Mouse (Mus musculus): ENCODE measurements around the gene Smndc1. TPM values are rescaled to one million over a fixed set of nuclear protein-coding genes. Genes with fewer than 3 reads are reported as not detected.
"Not testable (repeated sequence)": the region's sequence is repeated elsewhere in the genome, so short reads cannot be mapped to it uniquely, and the experiment has no call there.

The Smndc1 gene
- total and polyA plus RNA-seq, 3 experiments: 1.2 to 48.6 (median 38.1) TPM

- peak; percentile 65 for DNase-seq
Observed at GRCm38 (mm10) chr19:53412149-53412848, 21.9 kb upstream of the Smndc1 start.

GRCm38 (mm10) chr19:53409663-53410307, 19.4 kb upstream of the Smndc1 start:
- DNase-seq: no peak

DNA sequence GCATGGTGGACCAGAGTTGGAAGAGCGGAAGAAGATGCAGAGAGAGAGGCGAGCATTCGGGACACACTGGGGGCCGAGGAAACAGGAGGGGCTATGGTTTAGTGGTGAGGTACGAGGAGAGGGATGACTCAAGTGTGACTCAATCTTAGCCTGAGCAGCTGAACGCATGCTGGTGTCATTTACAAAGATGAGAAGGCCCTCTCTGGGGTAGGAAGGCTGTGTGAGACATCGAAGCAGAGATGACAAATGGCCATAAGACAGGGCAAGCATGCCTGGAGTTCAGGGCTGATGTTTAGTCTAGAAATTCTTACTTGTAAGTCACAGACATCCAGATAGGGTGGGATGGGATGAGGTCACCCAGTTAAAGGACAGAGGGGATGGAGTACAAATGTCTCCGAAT, 18.0 kb upstream of the Smndc1 start:
- DNase-seq: peak; percentile 67

DNA sequence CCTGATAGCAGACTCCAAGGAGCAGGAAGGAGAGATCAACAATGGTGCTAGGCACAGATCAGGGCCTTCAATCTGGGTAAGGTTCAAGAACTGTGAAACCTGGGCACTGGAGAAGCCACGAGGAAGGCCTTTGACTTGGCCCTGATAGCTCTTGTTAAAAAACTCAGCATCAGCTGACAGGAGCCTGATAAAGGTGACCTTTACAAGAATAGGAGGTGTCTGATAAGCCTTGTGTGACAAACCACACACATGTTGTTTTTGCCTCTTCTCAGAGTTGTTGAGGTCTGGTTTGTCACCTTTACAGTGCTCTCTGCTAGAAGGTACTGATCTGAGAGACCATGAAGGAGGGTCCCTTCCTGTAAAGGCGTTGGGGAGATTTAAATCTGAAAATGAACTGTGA, 17.0 kb upstream of the Smndc1 start:
- DNase-seq: no peak

- no peak for DNase-seq
Observed at GRCm38 (mm10) chr19:53405810-53406209, 15.4 kb upstream of the Smndc1 start.

DNA sequence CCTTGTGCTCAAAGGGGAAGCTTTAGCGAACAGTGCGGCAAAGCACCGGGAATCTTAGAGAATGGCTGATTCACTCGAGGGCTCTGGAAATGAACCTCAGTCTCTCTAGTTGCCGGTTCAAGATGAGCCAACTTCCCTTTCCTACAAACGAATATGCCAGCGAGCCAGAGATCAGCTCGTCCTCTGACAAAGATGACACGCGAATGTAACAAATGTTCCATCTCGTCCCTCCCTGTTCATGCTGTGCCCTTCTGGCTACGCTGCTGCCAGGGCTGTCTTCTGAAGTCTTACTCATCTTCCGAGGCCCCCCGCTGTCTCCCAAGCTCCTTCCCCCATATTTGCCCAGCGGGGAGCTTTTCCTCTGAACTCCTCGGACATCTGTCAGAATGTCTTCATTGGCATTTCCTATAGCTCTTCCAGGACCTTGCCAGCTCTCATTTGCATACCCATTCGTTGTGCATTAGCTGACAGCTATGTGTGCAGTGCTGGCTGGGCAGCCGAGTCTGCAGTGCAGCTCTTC, 14.5 kb upstream of the Smndc1 start:
- DNase-seq: peak; percentile 70

DNA sequence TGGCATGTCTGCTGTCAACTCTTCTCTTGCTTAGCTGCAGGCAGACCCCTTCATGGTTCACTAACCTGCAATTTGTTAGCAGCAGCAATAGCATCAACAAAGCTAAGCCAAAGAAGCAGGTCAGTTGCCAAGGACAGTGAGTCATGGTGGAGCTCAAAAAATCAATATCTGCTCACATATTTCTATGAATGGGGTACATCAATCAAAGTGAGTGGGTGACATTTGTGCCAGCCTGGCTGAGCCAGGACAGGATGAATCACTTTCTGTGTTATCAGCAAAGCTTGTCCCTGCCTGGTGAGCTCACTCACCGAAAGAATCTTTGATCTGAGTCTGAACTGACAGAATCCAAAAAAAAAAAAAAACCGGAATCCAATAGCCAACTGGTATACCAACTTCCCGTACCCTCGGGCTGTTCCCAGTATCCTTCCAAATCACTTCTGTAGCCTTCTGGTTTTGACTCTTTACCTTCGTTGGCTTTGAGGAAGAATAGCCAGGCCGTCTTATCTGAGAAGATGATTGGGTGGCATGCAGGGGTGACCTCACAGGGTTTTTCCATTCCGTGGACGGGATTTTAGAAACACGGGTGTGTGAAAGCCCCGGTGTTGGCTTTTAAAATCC, 13.9 kb upstream of the Smndc1 start:
- DNase-seq: peak; percentile 89

DNA sequence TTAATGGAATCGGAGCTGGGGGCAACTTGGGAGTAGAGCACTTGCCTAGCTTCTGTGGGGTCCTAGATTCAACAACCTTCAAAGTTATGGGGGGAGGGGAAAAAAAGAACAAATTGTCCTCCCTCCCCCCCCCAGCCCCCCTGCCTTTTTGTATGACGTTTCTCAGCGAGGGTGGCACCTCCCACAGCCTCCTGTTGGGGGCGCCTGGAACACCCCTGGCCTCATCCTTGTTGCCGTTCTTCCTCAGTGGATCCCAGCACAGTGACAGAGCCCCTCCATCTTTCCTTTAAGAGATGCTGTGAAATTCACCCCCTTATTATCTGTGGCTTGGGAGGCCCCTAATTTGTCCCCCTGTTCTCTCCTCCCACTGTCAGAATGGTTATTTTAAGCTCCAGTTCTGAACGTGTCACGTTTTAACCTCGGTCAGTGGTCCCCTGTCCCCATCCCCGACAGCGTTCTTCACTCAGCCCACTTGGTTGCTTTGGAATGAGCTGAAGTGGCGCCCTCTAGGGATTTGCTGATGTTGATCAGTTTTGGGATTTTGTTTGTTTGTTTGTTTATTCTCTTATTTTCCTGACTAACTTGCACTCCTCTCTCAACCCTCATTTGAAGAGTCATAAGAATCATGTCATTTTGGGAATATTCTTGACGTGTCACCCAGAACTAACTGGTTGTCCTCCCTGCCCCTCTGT, 12.5 kb upstream of the Smndc1 start:
- no peak for DNase-seq

DNA sequence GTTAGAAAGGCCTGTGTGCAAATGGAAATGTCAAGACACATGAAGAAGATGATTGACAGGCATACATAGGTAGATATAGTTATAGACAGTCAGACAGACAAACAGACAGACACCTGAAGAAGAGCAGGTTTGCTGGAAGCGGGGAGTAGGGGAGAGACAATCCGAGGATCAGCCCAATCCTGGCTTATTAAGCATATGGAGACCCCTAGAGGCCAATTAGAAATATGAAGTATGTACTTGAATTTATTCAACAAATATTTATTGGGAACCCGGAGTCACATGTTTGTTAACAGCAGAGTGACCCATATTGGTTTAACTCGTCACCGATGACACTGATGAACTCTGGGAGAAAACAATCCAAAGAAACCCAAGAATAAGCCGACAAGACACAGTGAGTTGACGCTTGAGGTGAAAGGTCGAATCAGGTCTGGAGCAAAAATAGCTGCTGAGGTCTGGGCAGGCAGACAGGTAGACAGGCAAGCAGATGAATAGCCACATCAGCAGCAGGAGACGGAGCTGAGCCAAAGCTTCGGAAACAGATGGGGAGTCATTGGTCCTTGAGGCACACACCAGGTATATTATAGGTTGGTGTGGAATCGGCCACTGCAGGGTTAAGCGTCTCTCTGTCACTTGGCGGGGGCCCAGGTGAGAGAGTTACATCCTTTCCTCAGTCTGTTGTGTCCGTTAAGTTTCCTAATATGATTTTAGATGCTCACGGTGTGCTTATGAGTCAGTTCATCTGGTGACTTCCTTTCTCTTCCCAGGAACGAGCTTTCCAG, 10.1 kb upstream of the Smndc1 start:
- no peak for DNase-seq

- no peak for DNase-seq
Observed at GRCm38 (mm10) chr19:53399213-53399612, 8.8 kb upstream of the Smndc1 start.

- DNase-seq: no peak
Observed at GRCm38 (mm10) chr19:53397451-53398233, 7.3 kb upstream of the Smndc1 start.

DNA sequence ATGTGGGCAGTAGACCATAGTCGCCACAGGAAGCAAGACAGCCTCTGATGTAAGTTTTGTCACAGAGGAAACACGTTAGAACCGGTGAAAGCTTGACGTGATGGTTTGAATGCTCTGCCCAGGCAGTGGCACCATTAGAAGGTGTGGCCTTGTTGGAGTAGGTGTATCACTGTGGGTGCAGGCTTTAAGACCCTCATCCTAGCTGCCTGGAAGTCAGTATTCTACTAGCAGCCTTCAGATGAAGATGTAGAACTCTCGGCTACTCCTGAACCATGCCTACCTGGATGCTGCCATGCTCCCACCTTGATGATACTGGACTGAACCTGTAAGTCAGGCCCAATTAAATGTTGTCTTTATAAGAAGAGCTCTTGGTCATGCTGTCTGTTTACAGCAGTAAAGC, 5.4 kb upstream of the Smndc1 start:
- not testable (repeated sequence) for DNase-seq

GRCm38 (mm10) chr19:53394956-53395355, 4.6 kb upstream of the Smndc1 start:
- not testable (repeated sequence) for DNase-seq

- DNase-seq: no peak
Observed at GRCm38 (mm10) chr19:53394552-53394951, 4.2 kb upstream of the Smndc1 start.

DNA sequence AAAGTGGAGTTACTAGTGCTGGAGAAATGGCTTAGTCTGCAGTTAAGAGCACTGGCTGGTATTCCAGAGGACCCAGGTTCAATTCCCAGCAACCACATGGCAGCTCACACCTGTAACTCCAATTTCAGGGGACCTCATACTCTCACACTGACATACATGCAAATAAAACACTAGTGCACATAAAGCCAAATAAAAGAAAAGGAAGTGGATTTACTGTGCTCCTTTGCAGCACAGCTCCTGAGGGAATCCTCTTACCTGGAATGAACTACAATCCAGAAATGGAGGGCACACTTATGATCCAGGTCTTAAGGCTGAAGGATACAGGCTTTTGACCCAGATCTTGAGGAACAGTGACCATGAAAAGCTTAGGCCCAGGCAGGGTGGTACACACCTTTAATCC, 3.3 kb upstream of the Smndc1 start:
- no peak for DNase-seq

GRCm38 (mm10) chr19:53392781-53393343, 2.5 kb upstream of the Smndc1 start:
- DNase-seq: no peak

GRCm38 (mm10) chr19:53391787-53392186, 1.4 kb upstream of the Smndc1 start:
- DNase-seq: no peak

GRCm38 (mm10) chr19:53391386-53391785, 1.0 kb upstream of the Smndc1 start:
- DNase-seq: no peak

- DNase-seq: no peak
Observed at GRCm38 (mm10) chr19:53389851-53390431, 437 bp downstream of the Smndc1 start.

- DNase-seq: no peak
Observed at GRCm38 (mm10) chr19:53389417-53389816, 961 bp downstream of the Smndc1 start.
